Mouse (Mus musculus) olfactory bulb, adult 2 months (tissue): ENCODE results near the gene Cblb.

Experiments
- CTCF ChIP-seq: fragments of 200-500 bp; IDR thresholded peaks from 2 replicates; pipeline ENCODE4 v1.5.1; 2012; ENCODE audit warnings: low read depth, mild to moderate bottlenecking, low read length, moderate library complexity; ENCODE audit not compliant: insufficient read depth
- POLR2A ChIP-seq: fragments of 200-500 bp; IDR thresholded peaks from 2 replicates; pipeline ENCODE4 v1.6.1; 2012; ENCODE audit warnings: mild to moderate bottlenecking, low read depth, low read length, moderate library complexity; ENCODE audit not compliant: insufficient read depth

DNA sequence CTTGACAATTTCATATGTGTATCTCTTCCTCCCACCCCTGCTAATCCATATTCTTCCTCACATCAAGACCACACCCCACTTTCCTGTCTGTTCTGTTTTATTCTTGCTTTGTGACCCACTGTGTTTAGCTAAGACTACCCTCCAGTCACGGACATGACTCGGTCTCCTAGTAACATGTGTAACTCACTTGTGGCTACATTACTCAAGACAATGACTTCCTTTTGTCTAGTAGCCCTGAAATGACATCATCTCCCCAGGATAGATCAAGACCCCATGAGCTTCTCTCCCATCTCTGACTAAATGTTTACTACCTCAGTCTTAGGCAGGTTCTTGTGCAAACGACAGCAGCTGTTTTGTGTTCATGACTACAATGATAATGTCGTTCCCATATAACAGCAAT, 191.9 kb downstream of the Cblb start:
- TF ChIP-seq CTCF, result no peak
- no peak for TF ChIP-seq POLR2A
